Mouse (Mus musculus): ENCODE measurements around the gene Cntnap2.

GRCm38 (mm10) chr6:46705926-46706325, 1646.8 kb downstream of the Cntnap2 start:
- TF ChIP-seq POLR2A (IDR thresholded peaks at IDR 0.05; ENCODE audit: borderline replicate concordance, low read depth, low read length) (no peak), CTCF (IDR thresholded peaks at IDR 0.05; ENCODE audit: low read depth, low read length) (no peak)
